Mouse (Mus musculus): Measurements from ENCODE around the gene Prrc2a. TPM values are rescaled to one million over a fixed set of nuclear protein-coding genes. Genes with fewer than 3 reads are reported as not detected.
A peak's percentile ranks its signal among the peaks of the same experiment; 100 is the strongest.

The Prrc2a gene
- polyA plus RNA-seq, 1 experiment from 2014 or later, result 231 TPM

- Histone ChIP-seq H3K4me1 (peaks cover 2% of the 10 kb centered on the region; the same call in 1 of the 2 replicates), H3K4me2 (no peak overlapping the region), H3K27me3 (no peaks in the 10 kb centered on the region), H3K9me3 (no peaks in the 10 kb centered on the region), H3K27ac (no peak overlapping the region), H3K36me3 (replicated peaks) (peaks cover 100% of the 10 kb centered on the region), H3K9ac (no peak overlapping the region), H3K4me3 (replicated peaks) (no peak overlapping the region)
- ATAC-seq (ENCODE audit: low FRiP score), result no peak
- WGBS, result 93% methylated on average over 33 of the region's 33 CpGs
These were observed 8.1 kb downstream of the Prrc2a start for GRCm38 (mm10) chr17:35156461-35157200.

DNA sequence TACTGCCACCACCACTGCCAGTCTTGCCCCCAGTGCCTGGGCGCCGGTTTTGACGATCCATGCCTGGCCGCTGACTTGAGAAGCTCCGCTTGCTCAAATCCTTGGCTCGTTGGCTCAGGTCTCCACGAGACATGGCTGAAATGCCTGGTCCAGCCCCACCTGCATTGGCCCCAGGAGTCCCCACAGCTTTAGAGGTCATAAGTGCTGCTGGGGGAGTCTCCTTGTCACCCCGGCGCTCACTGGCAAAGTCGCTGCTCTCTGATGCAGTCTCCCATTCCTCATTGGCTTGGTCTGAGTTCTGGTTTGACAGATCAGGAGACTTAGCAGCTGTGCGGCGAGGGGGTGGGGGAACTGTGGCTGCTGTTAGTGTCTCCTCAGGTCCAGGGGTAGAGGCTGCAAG is 9.2 kb downstream of the Prrc2a start:
- no peaks in the 10 kb centered on the region for H3K27me3 ChIP-seq
- WGBS, result 94% methylated on average over 12 of the region's 12 CpGs
- ATAC-seq (ENCODE audit: low FRiP score), result no peak
- H3K4me1 ChIP-seq, result no peaks in the 10 kb centered on the region
- no peaks in the 10 kb centered on the region for H3K9me3 ChIP-seq
- no peak overlapping the region for H3K9ac ChIP-seq
- H3K4me2 ChIP-seq, result no peak overlapping the region
- H3K36me3 ChIP-seq (replicated peaks), result peaks cover 99% of the 10 kb centered on the region
- H3K27ac ChIP-seq, result no peak overlapping the region
- no peak overlapping the region for H3K4me3 ChIP-seq (replicated peaks)

DNA sequence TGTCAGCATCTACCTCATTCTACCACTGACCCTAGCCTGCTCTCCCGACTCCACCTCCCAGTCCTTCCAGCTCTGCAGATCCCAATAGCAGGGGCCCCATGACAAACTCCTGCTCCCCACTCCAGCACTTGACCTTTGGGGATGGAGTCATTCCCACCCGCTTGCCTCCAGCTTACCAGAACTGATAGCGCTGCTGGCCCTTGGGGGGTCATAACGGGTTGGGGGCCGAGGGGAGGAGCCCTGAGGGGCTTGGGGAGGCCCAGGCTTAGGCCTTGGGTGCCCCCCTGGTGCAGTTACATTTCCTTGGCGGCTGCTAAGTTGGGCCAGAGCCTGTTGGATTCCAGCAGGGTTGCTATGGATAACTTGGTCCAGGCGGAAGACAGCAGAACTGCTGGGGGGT is 10.1 kb downstream of the Prrc2a start:
- Histone ChIP-seq H3K9ac (no peak overlapping the region), H3K27me3 (no peaks in the 10 kb centered on the region), H3K27ac (no peak overlapping the region), H3K9me3 (no peaks in the 10 kb centered on the region), H3K4me1 (no peaks in the 10 kb centered on the region), H3K4me2 (no peak overlapping the region), H3K36me3 (replicated peaks) (peaks cover 99% of the 10 kb centered on the region), H3K4me3 (replicated peaks) (no peak overlapping the region)
- WGBS, result 88% methylated on average over 7 of the region's 7 CpGs
- no peak for ATAC-seq (ENCODE audit: low FRiP score)

- H3K27me3 ChIP-seq, result no peaks in the 10 kb centered on the region
- H3K36me3 ChIP-seq (replicated peaks), result peaks cover 99% of the 10 kb centered on the region
- no peak overlapping the region for H3K27ac ChIP-seq
- no peaks in the 10 kb centered on the region for H3K4me1 ChIP-seq
- no peak overlapping the region for H3K4me2 ChIP-seq
- 82% methylated on average over 4 of the region's 4 CpGs for WGBS
- H3K9ac ChIP-seq, result no peak overlapping the region
- no peak overlapping the region for H3K4me3 ChIP-seq (replicated peaks)
- no peak for ATAC-seq (ENCODE audit: low FRiP score)
- no peaks in the 10 kb centered on the region for H3K9me3 ChIP-seq
These were observed 10.8 kb downstream of the Prrc2a start for GRCm38 (mm10) chr17:35153931-35154330.

DNA sequence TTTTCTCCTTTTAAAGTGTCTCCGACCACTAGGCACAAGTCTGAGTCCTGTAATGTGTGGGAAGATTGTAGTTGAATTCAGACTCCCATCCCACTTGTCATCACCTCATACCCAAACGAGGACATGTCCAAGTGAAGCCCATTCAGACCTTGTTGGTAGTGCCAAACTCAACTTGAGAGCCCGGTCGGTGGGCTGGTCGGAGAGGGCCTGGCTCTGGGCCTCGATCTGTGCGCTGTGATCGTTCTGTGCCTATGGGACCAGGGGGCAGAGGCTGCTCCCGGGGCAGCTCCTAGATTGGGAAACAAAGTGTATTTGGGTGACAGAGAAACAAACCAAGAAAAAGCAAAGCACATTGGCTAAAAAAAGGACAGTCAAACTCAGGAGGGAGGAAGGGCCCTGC is 11.6 kb downstream of the Prrc2a start:
- H3K9ac ChIP-seq, result no peak overlapping the region
- 90% methylated on average over 9 of the region's 9 CpGs for WGBS
- no peak overlapping the region for H3K4me2 ChIP-seq
- H3K36me3 ChIP-seq (replicated peaks), result peaks cover 99% of the 10 kb centered on the region
- no peak for ATAC-seq (ENCODE audit: low FRiP score)
- H3K27me3 ChIP-seq, result no peaks in the 10 kb centered on the region
- no peaks in the 10 kb centered on the region for H3K9me3 ChIP-seq
- no peak overlapping the region for H3K27ac ChIP-seq
- H3K4me1 ChIP-seq, result no peaks in the 10 kb centered on the region
- H3K4me3 ChIP-seq (replicated peaks), result no peak overlapping the region

DNA sequence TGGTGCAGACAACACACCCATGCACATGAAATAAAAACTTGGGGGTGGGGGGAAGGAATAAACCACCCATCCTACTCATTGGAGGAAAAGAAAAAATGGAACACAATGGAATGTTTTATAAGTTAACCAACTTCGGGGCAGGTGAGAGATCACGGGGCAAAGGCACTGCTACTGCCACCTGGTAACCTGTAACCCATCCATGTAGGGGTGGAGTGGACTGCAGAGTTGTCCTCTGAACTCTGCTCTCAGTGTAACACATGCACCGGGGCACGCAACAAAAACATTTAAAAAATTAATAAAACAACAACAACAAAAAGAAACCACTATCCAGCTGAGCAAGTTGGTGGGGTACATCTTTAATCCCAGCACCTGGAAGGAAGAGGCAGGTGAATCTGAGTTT is 12.6 kb downstream of the Prrc2a start:
- Histone ChIP-seq H3K4me2 (no peak overlapping the region), H3K4me1 (no peaks in the 10 kb centered on the region), H3K27me3 (no peaks in the 10 kb centered on the region), H3K9me3 (no peaks in the 10 kb centered on the region), H3K27ac (no peak overlapping the region), H3K36me3 (replicated peaks) (peaks cover 97% of the 10 kb centered on the region), H3K4me3 (replicated peaks) (no peak overlapping the region), H3K9ac (no peak overlapping the region)
- ATAC-seq (ENCODE audit: low FRiP score), result no peak
- WGBS, result 97% methylated on average over 4 of the region's 4 CpGs

DNA sequence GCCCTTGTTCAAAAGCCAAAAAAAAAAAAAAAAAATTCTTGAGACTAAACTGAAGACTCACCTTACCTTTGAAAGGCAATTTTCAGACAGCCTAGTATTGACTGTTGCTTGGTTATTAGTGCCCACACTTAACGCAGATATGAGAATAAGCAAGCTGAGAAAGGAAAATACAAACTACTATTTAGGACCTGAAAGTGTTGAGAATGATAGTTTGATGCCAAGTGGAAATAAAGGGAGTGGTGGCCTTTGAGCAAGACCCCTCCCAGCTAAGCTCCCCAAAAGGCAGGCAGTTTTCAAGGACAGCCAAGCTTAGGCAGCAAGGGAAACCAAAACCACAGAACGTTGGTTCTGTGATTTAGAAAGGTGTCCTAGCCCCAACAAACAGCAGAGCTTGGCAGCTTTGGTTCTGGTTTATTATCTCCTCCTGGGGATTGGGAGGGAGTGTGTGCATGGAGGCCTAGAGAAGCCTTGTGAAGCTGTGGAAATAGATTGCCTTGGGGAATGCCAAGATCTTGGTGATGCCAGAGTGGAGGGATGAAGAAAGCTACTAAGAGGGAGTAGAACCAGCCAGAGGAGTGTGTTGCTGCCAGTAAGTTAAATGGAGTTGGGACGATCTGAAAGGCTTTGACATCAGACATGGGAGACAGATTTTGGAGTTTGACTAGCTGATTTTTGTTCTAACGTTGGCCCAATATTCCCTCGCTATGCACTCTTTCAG is 16.6 kb downstream of the Prrc2a start:
- Histone ChIP-seq H3K27me3 (no peaks in the 10 kb centered on the region), H3K4me2 (no peak overlapping the region), H3K27ac (no peak overlapping the region), H3K4me3 (replicated peaks) (no peak overlapping the region), H3K9me3 (peaks cover 4% of the 10 kb centered on the region; the same call in 1 of the 2 replicates), H3K4me1 (no peaks in the 10 kb centered on the region), H3K36me3 (replicated peaks) (peaks cover 97% of the 10 kb centered on the region), H3K9ac (no peak overlapping the region)
- ATAC-seq (ENCODE audit: low FRiP score), result no peak
- WGBS, result 71% methylated on average over 5 of the region's 5 CpGs

DNA sequence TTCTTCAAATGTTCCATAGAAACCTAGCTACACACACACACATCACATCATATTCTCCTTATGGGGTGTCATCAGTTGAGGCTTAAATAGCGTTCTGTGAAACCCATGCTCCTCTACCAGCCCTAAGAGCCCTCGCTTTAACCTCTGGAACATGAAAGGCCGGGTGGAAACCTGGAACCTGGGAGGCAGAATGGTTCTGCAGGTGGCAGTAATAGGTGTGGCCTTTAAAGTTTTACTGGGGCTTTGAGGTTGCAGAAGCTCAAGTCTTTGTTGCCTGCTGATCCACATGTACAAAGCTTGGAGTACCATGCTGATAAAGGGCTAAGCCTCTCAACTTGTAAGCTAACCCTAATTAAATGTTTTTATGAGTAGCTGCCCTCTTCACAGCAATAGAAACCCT is 17.3 kb downstream of the Prrc2a start:
- 58% methylated on average over 3 of the region's 3 CpGs for WGBS
- no peak overlapping the region for H3K27ac ChIP-seq

DNA sequence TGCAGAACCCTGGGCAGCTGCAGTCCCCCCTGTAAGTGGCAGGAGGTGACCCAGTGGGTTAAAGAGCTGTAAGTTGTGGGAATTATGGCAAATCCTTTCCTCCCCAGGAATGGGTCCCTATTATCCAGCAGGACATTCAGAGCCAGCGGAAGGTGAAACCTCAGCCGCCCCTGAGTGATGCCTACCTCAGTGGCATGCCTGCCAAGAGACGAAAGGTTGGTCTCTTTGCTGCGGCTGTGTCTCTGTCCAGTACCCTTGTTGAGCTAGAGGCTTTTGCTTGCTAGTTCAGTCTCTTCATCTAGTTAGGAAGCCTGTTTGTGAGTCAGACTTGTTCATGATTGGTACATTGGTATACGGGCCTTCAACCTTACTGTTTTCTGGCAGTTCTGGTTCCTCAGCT is 18.6 kb downstream of the Prrc2a start:
- peaks cover 97% of the 10 kb centered on the region for H3K36me3 ChIP-seq (replicated peaks)

More for the DNA sequence above, 17.3 kb downstream of the Prrc2a start:
- Histone ChIP-seq H3K4me1 (no peaks in the 10 kb centered on the region), H3K36me3 (replicated peaks) (peaks cover 97% of the 10 kb centered on the region), H3K27me3 (no peaks in the 10 kb centered on the region), H3K4me2 (no peak overlapping the region), H3K9me3 (peaks cover 4% of the 10 kb centered on the region; the same call in 1 of the 2 replicates), H3K9ac (no peak overlapping the region), H3K4me3 (replicated peaks) (no peak overlapping the region)
- ATAC-seq (ENCODE audit: low FRiP score), result no peak

DNA sequence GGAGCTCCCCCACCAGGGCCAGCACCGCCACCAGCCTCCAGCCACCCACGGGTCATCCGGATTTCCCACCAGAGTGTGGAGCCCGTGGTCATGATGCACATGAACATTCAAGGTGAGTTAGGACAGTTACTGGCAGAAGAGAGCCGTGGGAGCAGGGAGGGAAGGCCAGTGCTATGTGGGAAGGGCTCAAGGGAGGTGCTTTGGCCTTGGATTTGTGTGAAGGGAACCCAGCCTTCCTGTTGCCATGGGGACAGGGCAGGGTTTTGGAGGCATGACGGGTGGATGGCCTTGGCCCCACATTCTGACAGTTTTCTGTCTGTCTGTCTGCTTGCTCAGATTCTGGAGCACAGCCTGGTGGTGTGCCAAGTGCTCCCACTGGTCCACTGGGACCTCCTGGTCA is 22.7 kb downstream of the Prrc2a start:
- Histone ChIP-seq H3K4me3 (replicated peaks) (no peak overlapping the region), H3K4me2 (no peak overlapping the region), H3K36me3 (replicated peaks) (peaks cover 89% of the 10 kb centered on the region), H3K4me1 (peaks cover 15% of the 10 kb centered on the region), H3K9ac (no peak overlapping the region), H3K27ac (no peak overlapping the region), H3K27me3 (no peaks in the 10 kb centered on the region), H3K9me3 (peaks cover 4% of the 10 kb centered on the region; the same call in 1 of the 2 replicates)
- ATAC-seq (ENCODE audit: low FRiP score), result no peak
- 92% methylated on average over 6 of the region's 6 CpGs for WGBS

More for the DNA sequence above, 18.6 kb downstream of the Prrc2a start:
- no peak overlapping the region for H3K4me3 ChIP-seq (replicated peaks)
- WGBS, result 91% methylated on average over 5 of the region's 5 CpGs
- no peak overlapping the region for H3K9ac ChIP-seq
- H3K4me2 ChIP-seq, result no peak overlapping the region
- no peaks in the 10 kb centered on the region for H3K27me3 ChIP-seq
- no peak for ATAC-seq (ENCODE audit: low FRiP score)
- H3K4me1 ChIP-seq, result no peaks in the 10 kb centered on the region
- H3K9me3 ChIP-seq, result peaks cover 4% of the 10 kb centered on the region; the same call in 1 of the 2 replicates
- H3K27ac ChIP-seq, result 0 out of 2 replicates have a peak overlapping the region, but pooled peaks have one; percentile 56

GRCm38 (mm10) chr17:35140490-35140996 is 24.2 kb downstream of the Prrc2a start:
- 81% methylated on average over 16 of the region's 16 CpGs for WGBS
- ATAC-seq (ENCODE audit: low FRiP score), result no peak
- Histone ChIP-seq H3K9me3 (peaks cover 4% of the 10 kb centered on the region; the same call in 1 of the 2 replicates), H3K36me3 (replicated peaks) (peaks cover 75% of the 10 kb centered on the region), H3K4me3 (replicated peaks) (no peak overlapping the region), H3K9ac (0 out of 2 replicates have a peak overlapping the region, but pooled peaks have one; percentile 36), H3K27me3 (no peaks in the 10 kb centered on the region), H3K4me2 (no peak overlapping the region), H3K4me1 (peaks cover 24% of the 10 kb centered on the region), H3K27ac (no peak overlapping the region)

DNA sequence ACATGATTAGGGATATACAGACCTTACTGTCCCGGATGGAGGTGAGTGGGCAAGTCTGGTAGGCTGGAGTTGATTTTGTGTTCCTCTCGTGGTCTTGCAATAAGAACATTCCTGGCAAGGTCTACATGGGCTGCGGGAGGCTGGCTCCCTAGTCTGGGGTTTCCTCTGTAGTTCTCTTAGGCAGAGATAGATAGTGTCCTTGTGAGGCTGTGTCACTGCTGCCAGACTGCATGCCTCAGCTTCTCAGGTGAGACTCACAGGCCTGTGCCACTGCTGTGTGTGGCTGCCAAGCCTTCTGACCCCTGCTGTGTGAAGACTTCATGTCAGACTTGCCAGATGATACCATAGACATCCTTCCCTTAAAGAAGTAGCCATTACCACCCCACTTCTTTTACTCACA is 25.4 kb downstream of the Prrc2a start:
- Histone ChIP-seq H3K4me2 (no peak overlapping the region), H3K4me1 (peaks cover 26% of the 10 kb centered on the region), H3K27ac (no peak overlapping the region), H3K4me3 (replicated peaks) (no peak overlapping the region), H3K9ac (no peak overlapping the region), H3K27me3 (no peaks in the 10 kb centered on the region), H3K9me3 (peaks cover 4% of the 10 kb centered on the region; the same call in 1 of the 2 replicates), H3K36me3 (replicated peaks) (peaks cover 62% of the 10 kb centered on the region)
- ATAC-seq (ENCODE audit: low FRiP score), result no peak
- WGBS, result 95% methylated on average over 3 of the region's 3 CpGs

Data from forebrain, embryonic 12.5 days (tissue).